Mouse (Mus musculus): Measurements from ENCODE around the gene Fbn1. TPM values are rescaled to one million over a fixed set of nuclear protein-coding genes. Genes with fewer than 3 reads are reported as not detected.

Fbn1 gene
- polyA plus RNA-seq, 1 experiment, result 3.5 TPM

GRCm38 (mm10) chr2:125379206-125379605, 128.6 kb downstream of the Fbn1 start:
- Histone ChIP-seq H3K27ac (ENCODE audit: control insufficient read depth, insufficient read depth, low read depth, low read length, poor library complexity) (no peak overlapping the region), H3K4me1 (ENCODE audit: control insufficient read depth, insufficient read depth, low read length) (no peaks in the 10 kb centered on the region), H3K4me3 (replicated peaks; ENCODE audit: control insufficient read depth, low read depth, low read length) (no peak overlapping the region)
- WGBS, result 78% methylated on average over 2 of the region's 2 CpGs
- TF ChIP-seq POLR2A (IDR thresholded peaks at IDR 0.05; ENCODE audit: borderline replicate concordance, control insufficient read depth, low read depth, low read length), result no peak
- no peak for TF ChIP-seq CTCF (IDR thresholded peaks at IDR 0.05; ENCODE audit: control insufficient read depth, insufficient read depth, low read length)

- 89% methylated on average over 5 of the region's 5 CpGs for WGBS
- TF ChIP-seq CTCF (IDR thresholded peaks at IDR 0.05; ENCODE audit: control insufficient read depth, insufficient read depth, low read length), result no peak
- no peak for TF ChIP-seq POLR2A (IDR thresholded peaks at IDR 0.05; ENCODE audit: borderline replicate concordance, control insufficient read depth, low read depth, low read length)
- no peaks in the 10 kb centered on the region for H3K4me1 ChIP-seq (ENCODE audit: control insufficient read depth, insufficient read depth, low read length)
- no peak overlapping the region for H3K4me3 ChIP-seq (replicated peaks; ENCODE audit: control insufficient read depth, low read depth, low read length)
- H3K27ac ChIP-seq (ENCODE audit: control insufficient read depth, insufficient read depth, low read depth, low read length, poor library complexity), result no peak overlapping the region
These were observed 131.9 kb downstream of the Fbn1 start for GRCm38 (mm10) chr2:125375926-125376325.

- TF ChIP-seq POLR2A (IDR thresholded peaks at IDR 0.05; ENCODE audit: borderline replicate concordance, control insufficient read depth, low read depth, low read length) (no peak), CTCF (IDR thresholded peaks at IDR 0.05; ENCODE audit: control insufficient read depth, insufficient read depth, low read length) (no peak)
- Histone ChIP-seq H3K27ac (ENCODE audit: control insufficient read depth, insufficient read depth, low read depth, low read length, poor library complexity) (no peak overlapping the region), H3K4me1 (ENCODE audit: control insufficient read depth, insufficient read depth, low read length) (no peaks in the 10 kb centered on the region), H3K4me3 (replicated peaks; ENCODE audit: control insufficient read depth, low read depth, low read length) (no peak overlapping the region)
- 88% methylated on average over 10 of the region's 10 CpGs for WGBS
These were observed 132.5 kb downstream of the Fbn1 start for GRCm38 (mm10) chr2:125375301-125375700.

- WGBS, result 87% methylated on average over 8 of the region's 8 CpGs
- TF ChIP-seq CTCF (IDR thresholded peaks at IDR 0.05; ENCODE audit: control insufficient read depth, insufficient read depth, low read length) (no peak), POLR2A (IDR thresholded peaks at IDR 0.05; ENCODE audit: borderline replicate concordance, control insufficient read depth, low read depth, low read length) (no peak)
- Histone ChIP-seq H3K27ac (ENCODE audit: control insufficient read depth, insufficient read depth, low read depth, low read length, poor library complexity) (no peak overlapping the region), H3K4me3 (replicated peaks; ENCODE audit: control insufficient read depth, low read depth, low read length) (no peak overlapping the region), H3K4me1 (ENCODE audit: control insufficient read depth, insufficient read depth, low read length) (no peaks in the 10 kb centered on the region)
These were observed 138.1 kb downstream of the Fbn1 start for GRCm38 (mm10) chr2:125369666-125370065.

- H3K27ac ChIP-seq (ENCODE audit: control insufficient read depth, insufficient read depth, low read depth, low read length, poor library complexity), result no peak overlapping the region
- H3K4me3 ChIP-seq (replicated peaks; ENCODE audit: control insufficient read depth, low read depth, low read length), result no peak overlapping the region
- WGBS, result 72% methylated on average over 4 of the region's 4 CpGs
- H3K4me1 ChIP-seq (ENCODE audit: control insufficient read depth, insufficient read depth, low read length), result no peaks in the 10 kb centered on the region
- no peak for TF ChIP-seq CTCF (IDR thresholded peaks at IDR 0.05; ENCODE audit: control insufficient read depth, insufficient read depth, low read length)
These were observed 139.2 kb downstream of the Fbn1 start for GRCm38 (mm10) chr2:125368616-125369015.

- Histone ChIP-seq H3K4me1 (ENCODE audit: control insufficient read depth, insufficient read depth, low read length) (no peaks in the 10 kb centered on the region; the same call in 1 of the 2 replicates), H3K4me3 (replicated peaks; ENCODE audit: control insufficient read depth, low read depth, low read length) (no peak overlapping the region), H3K27ac (ENCODE audit: control insufficient read depth, insufficient read depth, low read depth, low read length, poor library complexity) (no peak overlapping the region)
- TF ChIP-seq CTCF (IDR thresholded peaks at IDR 0.05; ENCODE audit: control insufficient read depth, insufficient read depth, low read length) (no peak), POLR2A (IDR thresholded peaks at IDR 0.05; ENCODE audit: borderline replicate concordance, control insufficient read depth, low read depth, low read length) (no peak)
- 12% methylated on average over 4 of the region's 4 CpGs for WGBS
These were observed 146.1 kb downstream of the Fbn1 start for GRCm38 (mm10) chr2:125361661-125362060.

GRCm38 (mm10) chr2:125356486-125356885, 151.3 kb downstream of the Fbn1 start:
- peaks cover 2% of the 10 kb centered on the region; the same call in 1 of the 2 replicates for H3K4me1 ChIP-seq (ENCODE audit: control insufficient read depth, insufficient read depth, low read length)
- no peak overlapping the region for H3K27ac ChIP-seq (ENCODE audit: control insufficient read depth, insufficient read depth, low read depth, low read length, poor library complexity)
- TF ChIP-seq CTCF (IDR thresholded peaks at IDR 0.05; ENCODE audit: control insufficient read depth, insufficient read depth, low read length) (no peak), POLR2A (IDR thresholded peaks at IDR 0.05; ENCODE audit: borderline replicate concordance, control insufficient read depth, low read depth, low read length) (no peak)
- no peak overlapping the region for H3K4me3 ChIP-seq (replicated peaks; ENCODE audit: control insufficient read depth, low read depth, low read length)
- WGBS, result 30% methylated on average over 3 of the region's 3 CpGs

- no peak overlapping the region for H3K4me3 ChIP-seq (replicated peaks; ENCODE audit: control insufficient read depth, low read depth, low read length)
- no peak for TF ChIP-seq CTCF (IDR thresholded peaks at IDR 0.05; ENCODE audit: control insufficient read depth, insufficient read depth, low read length)
- TF ChIP-seq POLR2A (IDR thresholded peaks at IDR 0.05; ENCODE audit: borderline replicate concordance, control insufficient read depth, low read depth, low read length), result no peak
- H3K4me1 ChIP-seq (ENCODE audit: control insufficient read depth, insufficient read depth, low read length), result peaks cover 2% of the 10 kb centered on the region; the same call in 1 of the 2 replicates
- WGBS, result 78% methylated on average over 5 of the region's 5 CpGs
- H3K27ac ChIP-seq (ENCODE audit: control insufficient read depth, insufficient read depth, low read depth, low read length, poor library complexity), result no peak overlapping the region
These were observed 151.7 kb downstream of the Fbn1 start for GRCm38 (mm10) chr2:125356068-125356467.
